Mouse (Mus musculus) liver, embryonic 11.5 days (tissue): ENCODE measurements around the gene Cst6. TPM values are rescaled to one million over a fixed set of nuclear protein-coding genes. Genes with fewer than 3 reads are reported as not detected.

Source experiments
- ATAC-seq: fragments of 200-750 bp; cut with Nextera tagmentation; replicated peaks from 2 replicates; pipeline ENCODE4 v1.8.0; 2017; ENCODE audit warnings: moderate number of reproducible peaks, mild to moderate bottlenecking, moderate TSS enrichment, moderate library complexity; ENCODE audit not compliant: low FRiP score
- DNase-seq: peaks from one replicate; pipeline ENCODE4 v3.0.0-alpha.2; 2017; ENCODE audit warnings: low spot score
- H3K27ac ChIP-seq: fragments of 300-500 bp; sonication (generic); 2 replicates; pipeline ENCODE4 v1.5.1; 2014; ENCODE audit warnings: mild to moderate bottlenecking, low read depth, low read length, control low read depth
- H3K27me3 ChIP-seq: fragments of 300-500 bp; sonication (generic); replicated peaks from 2 replicates; pipeline ENCODE4 v1.6.1; 2014; ENCODE audit warnings: low read length, mixed read lengths; ENCODE audit not compliant: control insufficient read depth, insufficient read depth
- H3K36me3 ChIP-seq: fragments of 300-500 bp; sonication (generic); 2 replicates; pipeline ENCODE4 v1.6.1; 2014; ENCODE audit warnings: mild to moderate bottlenecking, low read length, moderate library complexity, mixed read lengths; ENCODE audit not compliant: control insufficient read depth, insufficient read depth
- H3K4me1 ChIP-seq: fragments of 300-500 bp; sonication (generic); replicated peaks from 2 replicates; pipeline ENCODE4 v1.6.1; 2014; ENCODE audit warnings: low read length, mixed read lengths; ENCODE audit not compliant: control insufficient read depth, insufficient read depth
- H3K4me2 ChIP-seq: fragments of 300-500 bp; sonication (generic); 2 replicates; pipeline ENCODE4 v1.6.1; 2014; ENCODE audit warnings: mild to moderate bottlenecking, control low read depth, moderate library complexity
- H3K4me3 ChIP-seq: fragments of 300-500 bp; sonication (generic); 2 replicates; pipeline ENCODE4 v1.5.1; 2014; ENCODE audit warnings: low read depth, low read length, control low read depth
- H3K9ac ChIP-seq: fragments of 300-500 bp; sonication (generic); 2 replicates; pipeline ENCODE4 v1.6.1; 2014; ENCODE audit warnings: low read depth, low read length, control low read depth
- H3K9me3 ChIP-seq: fragments of 300-500 bp; sonication (generic); 2 replicates; pipeline ENCODE4 v1.6.1; 2016; ENCODE audit warnings: low read length, inconsistent platforms, mixed read lengths; ENCODE audit not compliant: control insufficient read depth
- WGBS: fragments of 180-500 bp; shearing (Covaris S2); extraction: QIAGEN DNeasy Blood & Tissue Kit; methylation state at CpG from one replicate; pipeline ENCODE4 v1.1.7; 2014; 5-methylcytosine and 5-hydroxymethylcytosine counted together
- polyA plus RNA-seq: library from polyadenylated mRNA; unstranded; fragments of >200 nt; fragmentation: Nextera tagmentation; extraction: Ambion mirVana; gene quantifications from 2 replicates; pipeline ENCODE4 v1.2.1, GENCODE M21; 2014

The Cst6 gene
- polyA plus RNA-seq, 1 experiment from 2014 or later: not detected

DNA sequence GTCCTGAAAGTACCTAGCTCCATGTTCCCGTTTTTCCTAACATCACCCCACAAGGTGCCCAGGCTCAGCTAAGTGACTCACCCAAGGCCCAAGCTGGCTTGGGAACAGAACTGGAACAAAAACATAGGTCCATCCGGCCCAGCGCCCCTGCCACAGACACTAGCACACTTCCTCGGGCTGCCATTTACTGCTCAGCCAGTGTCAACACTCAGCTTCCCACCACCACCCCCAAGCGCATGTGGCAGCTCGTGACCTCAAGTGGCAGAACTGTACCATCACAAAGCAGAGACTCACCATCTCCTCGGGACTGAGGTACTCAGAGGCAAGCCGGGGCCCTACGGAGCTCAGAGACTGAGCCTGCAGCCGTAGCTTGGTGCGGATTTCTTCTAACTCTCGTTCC lies 34.0 kb upstream of the Cst6 start:
- ATAC-seq (no peak), DNase-seq (no peak)
- WGBS: 92% methylated on average over 12 of the region's 12 CpGs
- Histone ChIP-seq H3K9me3 (no peaks in the 10 kb centered on the region), H3K9ac (no peak overlapping the region), H3K4me1 (peaks cover 14% of the 10 kb centered on the region), H3K36me3 (peaks cover 71% of the 10 kb centered on the region), H3K27me3 (no peaks in the 10 kb centered on the region), H3K4me2 (no peak overlapping the region), H3K27ac (no peak overlapping the region), H3K4me3 (no peak overlapping the region)

DNA sequence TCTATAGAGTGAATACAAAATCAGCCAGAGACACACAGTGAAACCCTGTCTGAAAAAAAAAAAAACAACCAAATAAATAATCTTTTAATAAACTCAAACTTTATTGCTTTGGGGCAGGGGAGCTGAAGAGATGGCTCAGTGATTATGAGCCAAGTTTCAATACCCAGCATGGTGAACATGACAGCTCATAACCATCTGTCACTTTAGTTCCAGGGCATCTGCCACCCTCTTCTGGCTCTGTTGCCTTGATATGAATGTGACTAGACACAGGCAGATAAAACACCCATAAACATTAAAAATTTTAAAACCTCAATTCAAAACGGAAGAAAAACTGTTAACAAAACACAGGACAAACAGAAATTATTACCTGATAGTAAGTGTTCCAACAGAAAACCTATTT lies 28.1 kb upstream of the Cst6 start:
- no peak for DNase-seq
- H3K4me2 ChIP-seq: no peak overlapping the region
- H3K9ac ChIP-seq: no peak overlapping the region
- no peak for ATAC-seq
- no peaks in the 10 kb centered on the region for H3K27me3 ChIP-seq
- H3K4me1 ChIP-seq: no peaks in the 10 kb centered on the region
- 84% methylated on average over 1 of the region's 1 CpGs for WGBS
- H3K4me3 ChIP-seq: no peak overlapping the region
- no peak overlapping the region for H3K27ac ChIP-seq
- peaks cover 42% of the 10 kb centered on the region for H3K36me3 ChIP-seq
- no peaks in the 10 kb centered on the region for H3K9me3 ChIP-seq

DNA sequence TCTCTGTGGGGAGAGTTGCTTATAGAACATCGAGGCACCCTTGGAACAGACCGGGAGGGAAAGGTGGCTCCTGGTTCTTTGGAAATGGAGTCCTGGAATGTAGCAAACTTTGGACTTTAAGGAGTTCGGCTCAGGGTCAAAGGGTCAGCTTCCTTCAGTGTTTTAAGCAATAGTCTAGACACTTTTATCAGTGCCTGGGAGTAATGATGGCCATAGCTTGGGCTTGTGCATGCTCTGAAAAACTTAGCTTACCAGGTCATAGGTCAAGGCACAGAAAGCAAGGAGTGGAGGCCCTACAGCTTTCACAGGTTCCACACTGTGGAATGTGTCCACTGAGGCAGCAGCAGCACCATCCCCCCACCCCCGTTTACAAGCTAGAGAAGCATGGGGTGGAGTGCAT lies 25.4 kb upstream of the Cst6 start:
- no peak for DNase-seq
- Histone ChIP-seq H3K9ac (no peak overlapping the region), H3K36me3 (peaks cover 41% of the 10 kb centered on the region), H3K9me3 (no peaks in the 10 kb centered on the region), H3K27me3 (no peaks in the 10 kb centered on the region), H3K4me3 (no peak overlapping the region), H3K4me1 (no peaks in the 10 kb centered on the region), H3K27ac (no peak overlapping the region), H3K4me2 (no peak overlapping the region)
- WGBS: 71% methylated on average over 4 of the region's 4 CpGs
- ATAC-seq: no peak

DNA sequence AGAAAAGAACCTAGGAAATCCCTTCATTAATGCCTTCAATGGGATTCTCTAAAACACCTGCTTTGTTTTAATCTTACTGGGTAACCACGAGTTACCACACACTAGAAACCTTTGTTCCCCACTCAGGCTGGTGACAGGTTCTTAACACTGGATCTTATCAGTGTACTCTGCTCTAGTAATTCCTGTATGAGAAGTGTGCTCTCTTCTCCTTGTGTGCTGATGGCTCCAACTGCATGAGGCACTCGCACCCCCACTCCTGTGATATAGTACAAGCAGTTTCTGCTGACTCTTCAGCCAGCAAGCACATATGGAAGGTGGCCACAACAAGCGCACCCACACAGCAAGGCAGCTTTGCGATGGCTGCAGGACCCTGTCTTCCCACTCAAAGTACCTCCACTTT lies 24.8 kb upstream of the Cst6 start:
- H3K4me1 ChIP-seq: no peaks in the 10 kb centered on the region
- DNase-seq: no peak
- 79% methylated on average over 4 of the region's 4 CpGs for WGBS
- no peak for ATAC-seq
- H3K9me3 ChIP-seq: no peaks in the 10 kb centered on the region
- H3K36me3 ChIP-seq: peaks cover 41% of the 10 kb centered on the region
- no peak overlapping the region for H3K27ac ChIP-seq
- H3K4me3 ChIP-seq: no peak overlapping the region
- no peaks in the 10 kb centered on the region for H3K27me3 ChIP-seq
- H3K4me2 ChIP-seq: no peak overlapping the region
- no peak overlapping the region for H3K9ac ChIP-seq

DNA sequence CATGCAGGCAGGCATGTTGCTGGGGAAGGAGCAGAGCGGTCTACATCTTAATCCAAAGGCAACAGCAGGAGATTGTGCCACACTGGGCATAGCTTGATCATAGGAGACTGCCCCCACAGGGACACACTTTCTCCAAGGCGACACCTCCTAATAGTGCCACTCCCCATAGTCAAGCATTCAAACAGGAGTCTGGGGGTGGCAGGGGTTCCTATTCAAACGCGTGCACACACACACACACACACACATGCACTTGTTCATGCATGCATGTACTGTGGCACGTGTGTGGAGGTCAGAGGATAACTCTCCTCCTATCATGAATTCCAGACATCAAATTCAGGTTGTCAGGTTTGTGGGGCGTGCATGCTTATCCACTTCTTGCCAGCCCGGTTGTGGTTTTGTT lies 23.4 kb upstream of the Cst6 start:
- peaks cover 35% of the 10 kb centered on the region for H3K36me3 ChIP-seq
- no peak for ATAC-seq
- 89% methylated on average over 7 of the region's 7 CpGs for WGBS

DNA sequence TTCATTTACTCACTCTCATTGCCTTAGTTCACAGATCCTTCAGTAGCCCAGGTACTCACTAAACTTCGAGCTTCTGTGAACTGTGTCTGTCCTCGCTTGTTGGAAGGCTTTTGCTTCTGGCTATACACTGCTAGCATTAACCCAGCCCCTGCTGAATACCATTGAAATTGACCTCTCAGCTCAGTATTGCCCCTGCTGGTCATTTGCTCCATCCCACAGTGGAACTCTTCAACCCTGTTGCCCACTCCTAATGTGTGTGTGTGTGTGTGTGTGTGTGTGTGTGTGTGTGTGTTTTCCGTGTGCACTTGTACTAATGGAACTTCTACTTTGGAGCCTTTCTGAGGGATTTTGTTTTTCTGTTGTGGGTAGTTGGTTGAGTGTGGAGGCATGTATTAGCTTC lies 21.6 kb upstream of the Cst6 start:
- peaks cover 8% of the 10 kb centered on the region for H3K4me1 ChIP-seq
- H3K9ac ChIP-seq: no peak overlapping the region
- H3K4me3 ChIP-seq: no peak overlapping the region
- ATAC-seq: no peak
- H3K27ac ChIP-seq: no peak overlapping the region
- no peaks in the 10 kb centered on the region for H3K27me3 ChIP-seq
- H3K36me3 ChIP-seq: peaks cover 35% of the 10 kb centered on the region
- 87% methylated on average over 3 of the region's 3 CpGs for WGBS
- no peak overlapping the region for H3K4me2 ChIP-seq
- no peaks in the 10 kb centered on the region for H3K9me3 ChIP-seq
- no peak for DNase-seq

More for the DNA sequence above, 23.4 kb upstream of the Cst6 start:
- Histone ChIP-seq H3K4me1 (peaks cover 8% of the 10 kb centered on the region), H3K27me3 (no peaks in the 10 kb centered on the region), H3K4me3 (no peak overlapping the region), H3K27ac (no peak overlapping the region), H3K9me3 (no peaks in the 10 kb centered on the region), H3K9ac (no peak overlapping the region), H3K4me2 (no peak overlapping the region)
- DNase-seq: no peak

DNA sequence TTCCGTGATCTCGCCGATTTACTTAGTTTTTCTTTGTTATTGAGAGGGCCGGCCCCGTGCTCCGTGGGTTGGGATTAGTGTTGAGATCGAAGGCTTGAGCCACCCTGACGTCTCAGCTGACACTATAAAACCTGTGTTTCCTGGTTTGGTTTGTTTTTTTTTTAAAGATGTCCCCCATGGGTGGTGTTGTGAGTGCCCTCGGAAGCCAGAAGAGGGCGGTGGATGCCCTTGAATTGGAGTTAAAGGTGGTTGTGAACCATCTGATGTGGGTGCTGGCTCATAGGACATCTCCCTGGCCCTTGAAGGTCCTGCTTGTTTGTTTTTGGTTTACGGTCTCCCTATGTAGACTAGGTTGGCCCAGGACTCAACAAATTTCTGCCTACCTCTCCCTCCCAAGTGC lies 18.1 kb upstream of the Cst6 start:
- H3K9me3 ChIP-seq: no peaks in the 10 kb centered on the region
- peak overlapping the region; percentile 92 for H3K27ac ChIP-seq
- H3K4me3 ChIP-seq: peak overlapping the region; percentile 88
- H3K36me3 ChIP-seq: peaks cover 50% of the 10 kb centered on the region
- DNase-seq: no peak
- 8% methylated on average over 11 of the region's 11 CpGs for WGBS
- no peaks in the 10 kb centered on the region for H3K27me3 ChIP-seq
- ATAC-seq: no peak
- peak overlapping the region; percentile 96 for H3K9ac ChIP-seq
- peaks cover 17% of the 10 kb centered on the region for H3K4me1 ChIP-seq
- H3K4me2 ChIP-seq: peak overlapping the region; percentile 98

DNA sequence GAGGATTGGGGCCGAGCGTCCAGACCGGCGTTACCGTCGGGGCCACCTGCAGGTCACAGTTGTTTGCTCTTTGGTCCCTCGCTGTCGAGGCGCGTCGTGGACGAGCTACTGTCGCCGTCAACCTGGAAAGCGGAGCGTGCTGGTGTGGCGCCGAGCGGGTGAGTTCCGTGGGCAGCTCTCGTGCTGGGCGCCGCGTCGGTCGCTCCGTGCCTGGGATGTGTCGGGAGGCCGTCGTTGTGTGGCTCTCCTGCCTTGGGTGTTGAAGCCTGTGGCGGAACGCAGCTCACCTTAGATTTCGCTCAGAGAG lies 17.6 kb upstream of the Cst6 start, which contains the start of gene Banf1:
Gene Banf1 (minus strand): TSS at position 116 of the 307 bp plus-strand sequence.
- Histone ChIP-seq H3K4me1 (peaks cover 17% of the 10 kb centered on the region), H3K9me3 (no peaks in the 10 kb centered on the region), H3K4me3 (peak within 1 kb of the TSS; percentile 88), H3K9ac (peak within 1 kb of the TSS; percentile 96), H3K27me3 (no peaks in the 10 kb centered on the region), H3K36me3 (peaks cover 47% of the 10 kb centered on the region), H3K4me2 (peak within 1 kb of the TSS; percentile 98), H3K27ac (peak within 1 kb of the TSS; percentile 92)
- no peak for ATAC-seq
- DNase-seq: no peak
- under 1% methylated on average over 33 of the region's 33 CpGs for WGBS

DNA sequence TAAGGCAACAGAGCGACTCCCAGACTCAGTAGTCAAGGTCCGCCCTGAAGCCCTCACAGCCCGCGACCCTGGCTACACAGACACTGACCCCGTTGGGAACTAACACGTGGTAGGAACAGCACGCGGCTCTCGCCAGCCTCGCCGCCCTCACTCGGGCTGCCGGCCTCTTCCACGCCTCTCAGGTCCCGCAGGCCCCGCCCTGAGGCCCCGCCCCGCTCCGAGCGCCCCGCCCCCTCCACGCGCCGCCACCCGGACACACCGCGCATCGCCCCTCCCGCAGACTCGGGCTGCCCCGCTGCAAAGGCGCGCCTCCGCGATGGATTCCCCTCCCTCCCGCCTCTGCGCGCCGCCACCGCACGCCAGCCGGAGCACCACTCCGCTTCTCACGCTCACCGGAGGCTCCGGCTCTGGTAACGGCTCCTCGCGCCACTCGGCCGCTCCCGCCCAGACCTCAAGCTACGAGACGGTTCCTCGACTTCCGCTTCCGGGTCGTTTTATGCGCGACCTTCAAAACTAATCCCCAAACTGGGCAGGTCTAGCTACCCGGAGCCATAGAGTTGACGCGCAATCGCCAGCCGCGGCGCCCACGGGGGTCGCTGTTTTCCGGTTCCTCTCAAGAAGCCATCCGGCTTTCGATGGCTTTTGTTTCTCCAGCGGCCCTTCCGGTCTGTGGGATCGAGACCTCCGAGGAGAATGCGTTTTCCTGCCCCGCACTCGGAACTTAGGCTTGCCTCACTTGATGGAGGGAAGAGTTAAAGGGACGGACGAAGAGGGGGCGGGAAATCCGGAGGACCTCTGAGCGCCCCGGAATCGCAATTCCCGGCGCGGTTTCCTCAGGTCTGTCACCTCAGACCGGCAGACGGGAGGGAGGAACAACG lies 17.0 kb upstream of the Cst6 start, which contains the start of gene Eif1ad:
Gene Eif1ad (plus strand): TSS at position 567 of the 878 bp plus-strand sequence.
- Histone ChIP-seq H3K27ac (peak within 1 kb of the TSS; percentile 92), H3K9me3 (no peaks in the 10 kb centered on the region), H3K27me3 (no peaks in the 10 kb centered on the region), H3K4me2 (peak within 1 kb of the TSS; percentile 98), H3K4me3 (peak within 1 kb of the TSS; percentile 88), H3K4me1 (peaks cover 17% of the 10 kb centered on the region), H3K9ac (peak within 1 kb of the TSS; percentile 96), H3K36me3 (peaks cover 41% of the 10 kb centered on the region)
- ATAC-seq: peak; percentile 92
- peak; percentile 99 for DNase-seq
- WGBS: under 1% methylated on average over 92 of the region's 92 CpGs
